Mouse (Mus musculus): ENCODE measurements around the gene Calml4. TPM values are rescaled to one million over a fixed set of nuclear protein-coding genes. Genes with fewer than 3 reads are reported as not detected.

The Calml4 gene
- total RNA-seq, 2 experiments from 2014 or later, result 2.4 to 2.9 TPM

DNA sequence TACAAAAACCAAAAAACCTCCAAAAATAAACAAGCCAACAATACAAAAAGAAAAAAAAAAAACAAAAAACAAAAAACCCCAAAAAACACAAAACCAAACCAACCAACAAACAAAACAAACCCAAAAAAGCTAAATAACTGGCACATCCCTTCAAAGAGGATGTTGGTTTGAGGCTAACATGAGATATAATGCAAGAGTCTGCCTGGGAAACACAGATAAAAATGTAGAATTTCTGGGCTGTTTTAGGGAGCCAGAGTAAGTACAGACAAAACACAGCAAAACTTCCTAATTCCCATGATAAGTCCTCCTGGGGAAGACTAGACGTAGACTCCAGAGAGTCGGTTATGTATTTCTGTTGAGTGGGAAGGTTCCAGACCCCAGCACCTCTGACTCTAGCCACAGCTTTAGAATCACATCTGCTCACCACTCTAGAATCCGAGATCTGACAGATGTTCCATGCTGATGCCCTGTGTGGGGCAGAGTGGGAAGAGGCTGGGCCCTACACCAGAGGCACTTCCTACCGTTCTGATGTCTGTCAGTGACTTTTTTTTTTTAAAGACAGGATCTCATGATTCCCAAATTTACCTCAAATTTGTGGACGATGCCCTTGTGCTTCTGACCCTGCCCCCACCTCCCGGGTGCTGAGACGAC, 19.2 kb downstream of the Calml4 start:
- intact Hi-C loops (cut with DNase I), result no loop called here
- DNase-seq, result no peak

DNA sequence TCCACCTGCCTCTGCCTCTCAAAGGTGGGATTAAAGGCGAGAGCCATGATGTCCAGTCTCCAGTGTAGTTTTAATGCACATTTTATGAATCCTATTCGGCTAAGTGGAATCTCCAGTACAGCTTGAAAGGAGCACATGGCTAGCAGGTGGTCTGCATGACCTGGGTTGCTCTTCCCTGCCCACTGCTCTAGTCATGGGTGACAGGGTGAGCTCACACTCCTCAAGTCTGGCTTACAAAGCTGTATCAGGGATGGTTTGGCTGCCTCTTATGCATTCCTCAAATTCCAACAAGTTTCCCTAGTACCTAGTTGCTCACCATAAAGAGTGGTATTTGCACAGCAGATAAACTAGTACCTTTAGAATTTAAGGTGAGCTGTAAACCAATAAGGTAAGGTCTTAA, 19.9 kb downstream of the Calml4 start:
- no peak for DNase-seq
- intact Hi-C loops (cut with DNase I), result no loop called here

DNA sequence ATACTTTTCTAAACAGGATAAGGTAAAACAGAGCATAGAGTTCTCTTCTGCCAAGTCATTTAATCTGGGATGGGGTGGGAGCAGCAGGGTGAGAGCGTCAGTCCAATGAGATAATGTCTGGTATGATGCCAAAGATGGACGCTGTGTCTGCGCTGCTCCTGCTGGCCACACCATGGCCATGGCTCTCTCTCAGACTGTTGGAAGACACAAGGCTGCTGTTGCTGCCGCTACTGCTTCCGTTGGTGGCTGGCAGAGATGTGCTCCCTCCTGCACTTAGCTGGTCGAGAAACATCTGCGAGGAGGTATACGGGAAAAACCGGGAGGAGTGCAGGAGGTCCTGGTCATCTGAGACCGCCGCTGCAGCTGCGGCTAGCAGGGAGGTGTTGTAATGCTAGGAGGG, 24.0 kb downstream of the Calml4 start:
- DNase-seq, result peak; percentile 54 to 69
- intact Hi-C loops (cut with DNase I), result no loop called here

DNA sequence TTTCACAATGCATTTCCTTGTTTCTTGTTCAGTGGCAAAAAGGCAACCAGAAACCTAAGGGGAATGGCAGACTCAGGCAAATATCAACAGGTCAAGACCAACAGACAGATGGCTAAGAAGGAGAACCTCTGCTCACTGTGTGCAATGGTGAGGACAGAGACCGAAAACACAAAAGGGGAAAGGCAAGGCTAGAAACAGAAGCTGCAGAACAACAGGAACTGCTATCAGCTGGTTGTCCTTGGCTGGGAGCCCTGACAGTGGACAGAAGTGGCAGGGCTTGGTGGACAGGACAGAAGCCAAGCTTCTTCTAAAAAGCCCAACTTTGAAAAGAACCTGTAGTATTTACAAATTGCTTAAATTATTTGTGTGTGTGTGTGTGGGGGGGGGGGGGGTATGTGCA, 36.6 kb downstream of the Calml4 start:
- intact Hi-C loops (cut with DNase I), result no loop called here
- peak; percentile 69 to 77 for DNase-seq

DNA sequence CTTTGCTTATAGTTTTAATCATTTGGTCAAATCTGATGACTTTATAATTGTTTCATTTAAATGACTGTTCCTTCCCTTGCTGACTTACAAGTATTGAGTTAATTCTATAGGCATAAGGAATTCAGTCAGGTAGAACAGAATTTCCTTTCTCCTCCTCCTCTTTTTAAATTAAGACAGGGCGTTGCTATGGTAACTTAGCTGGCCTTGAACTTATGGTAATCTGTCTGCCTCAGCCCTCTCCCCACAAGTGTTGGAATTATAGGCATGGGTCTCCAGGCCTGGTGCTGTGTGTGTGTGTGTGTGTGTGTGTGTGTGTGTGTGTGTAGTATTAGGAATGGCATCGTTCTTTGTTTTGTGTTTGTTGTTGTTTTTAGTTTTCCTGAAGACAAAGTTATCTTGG, 43.9 kb downstream of the Calml4 start:
- intact Hi-C loops (cut with DNase I), result no loop called here

DNA sequence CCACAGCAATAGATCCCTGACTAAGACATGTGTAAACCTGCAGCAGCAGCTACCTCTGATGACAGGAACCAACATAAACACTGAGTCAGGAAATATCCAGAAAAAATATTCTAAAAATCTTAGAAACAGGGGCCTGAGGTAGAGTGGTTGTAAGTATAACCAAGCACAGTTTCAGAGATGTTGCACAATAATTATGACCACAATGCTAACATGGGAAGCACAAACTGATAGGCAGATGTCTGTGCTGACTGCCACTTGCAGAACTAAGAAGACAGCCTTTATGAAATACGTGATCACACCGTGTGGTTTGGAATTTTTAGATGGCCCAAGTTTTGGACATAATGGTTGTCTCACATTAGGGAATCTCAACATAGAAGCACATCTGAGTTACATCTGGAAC, 46.0 kb downstream of the Calml4 start:
- intact Hi-C loops (cut with DNase I), result no loop called here
- no peak for DNase-seq

More for the DNA sequence above, 43.9 kb downstream of the Calml4 start:
- DNase-seq, result no peak

DNA sequence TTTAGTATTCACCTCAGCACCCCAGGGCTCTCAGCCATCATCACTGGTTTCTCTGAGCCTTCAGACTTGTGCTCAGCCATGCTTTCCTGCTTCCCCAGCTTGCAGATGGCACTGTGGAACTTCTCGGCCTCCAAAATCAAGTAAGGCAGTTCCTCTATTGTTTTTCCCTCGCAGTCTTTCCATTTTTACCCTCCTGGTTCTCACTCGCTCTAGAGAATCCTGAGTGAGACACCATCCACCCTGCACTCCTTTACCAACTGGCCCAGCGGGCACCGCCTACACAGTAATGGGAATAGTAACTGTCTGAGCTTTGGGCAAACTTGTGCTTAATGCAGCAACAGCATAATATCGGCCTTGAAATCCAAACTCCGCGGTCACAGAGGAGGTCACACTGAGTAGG, 47.2 kb downstream of the Calml4 start:
- no peak for DNase-seq
- intact Hi-C loops (cut with DNase I), result no loop called here

DNA sequence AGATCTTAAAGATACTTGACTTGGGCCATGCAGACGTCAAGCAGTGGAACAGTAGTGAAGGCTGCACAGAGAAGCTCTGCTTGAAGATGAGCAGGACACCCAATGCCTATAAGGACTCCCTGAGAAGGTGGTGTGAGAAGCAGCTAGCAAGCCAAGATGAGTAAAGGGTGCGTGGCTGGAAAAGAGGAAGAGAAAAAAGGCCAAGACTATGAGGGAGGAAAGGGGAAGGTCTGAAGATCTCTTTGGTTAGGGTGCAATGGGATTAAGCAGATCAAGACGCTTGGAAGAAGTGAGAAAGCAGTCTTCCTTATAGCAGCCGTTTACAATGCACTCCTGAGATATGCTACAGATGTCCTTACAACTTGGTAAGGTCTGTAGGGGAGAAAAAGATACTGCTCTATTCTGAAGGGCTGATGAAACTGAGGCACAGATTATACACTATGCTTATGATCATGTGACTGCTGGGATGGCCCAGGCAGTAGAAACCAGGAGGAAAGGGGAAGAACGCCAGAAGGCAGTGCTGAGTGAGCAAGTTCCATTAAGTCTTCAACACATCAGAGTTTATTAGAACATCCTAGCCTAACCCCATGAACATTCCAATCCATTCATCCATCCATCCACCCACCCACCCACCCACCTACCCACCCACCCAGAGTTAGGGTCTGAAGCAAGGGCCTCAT, 55.6 kb downstream of the Calml4 start:
- intact Hi-C loops (cut with DNase I), result no loop called here
- no peak for DNase-seq

DNA sequence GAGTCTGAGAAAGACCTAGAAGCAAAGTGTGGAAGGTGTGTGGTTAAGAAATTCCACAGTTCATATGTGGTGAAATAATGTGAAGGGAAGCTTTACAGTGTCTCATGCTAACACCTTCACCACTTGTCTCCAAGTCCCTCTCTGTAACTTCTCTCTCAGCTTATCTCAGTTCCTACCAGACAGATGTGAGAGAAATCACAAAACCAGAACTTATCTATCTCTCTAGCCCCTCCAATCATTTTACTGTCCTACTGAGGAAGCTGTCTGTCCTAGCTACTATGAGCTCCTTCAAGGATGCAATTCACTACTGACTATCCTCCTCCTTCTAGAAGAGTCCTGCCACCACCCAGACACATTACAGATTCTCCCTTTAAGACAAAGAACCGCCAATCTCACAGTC, 59.2 kb downstream of the Calml4 start:
- intact Hi-C loops (cut with DNase I), result no loop called here
- DNase-seq, result no peak

DNA sequence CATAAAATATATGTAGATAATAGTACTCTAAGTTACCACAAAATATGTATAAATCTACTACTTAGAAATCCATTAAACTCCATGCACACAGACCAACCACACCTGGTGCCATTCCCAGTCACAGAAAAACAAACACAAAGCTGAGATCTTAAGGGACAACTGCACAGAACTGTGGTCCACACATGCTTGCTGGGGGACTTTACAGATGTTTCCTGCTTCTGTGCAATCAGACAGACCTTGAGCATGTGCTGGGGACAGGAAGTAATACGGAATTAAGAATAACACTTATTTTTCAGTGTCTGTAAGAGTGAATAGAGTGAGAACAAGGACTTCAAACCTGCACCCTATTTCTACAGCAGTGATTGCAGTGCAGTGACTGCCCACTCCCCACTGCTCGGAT, 63.0 kb downstream of the Calml4 start:
- intact Hi-C loops (cut with DNase I), result no loop called here
- DNase-seq, result no peak

DNA sequence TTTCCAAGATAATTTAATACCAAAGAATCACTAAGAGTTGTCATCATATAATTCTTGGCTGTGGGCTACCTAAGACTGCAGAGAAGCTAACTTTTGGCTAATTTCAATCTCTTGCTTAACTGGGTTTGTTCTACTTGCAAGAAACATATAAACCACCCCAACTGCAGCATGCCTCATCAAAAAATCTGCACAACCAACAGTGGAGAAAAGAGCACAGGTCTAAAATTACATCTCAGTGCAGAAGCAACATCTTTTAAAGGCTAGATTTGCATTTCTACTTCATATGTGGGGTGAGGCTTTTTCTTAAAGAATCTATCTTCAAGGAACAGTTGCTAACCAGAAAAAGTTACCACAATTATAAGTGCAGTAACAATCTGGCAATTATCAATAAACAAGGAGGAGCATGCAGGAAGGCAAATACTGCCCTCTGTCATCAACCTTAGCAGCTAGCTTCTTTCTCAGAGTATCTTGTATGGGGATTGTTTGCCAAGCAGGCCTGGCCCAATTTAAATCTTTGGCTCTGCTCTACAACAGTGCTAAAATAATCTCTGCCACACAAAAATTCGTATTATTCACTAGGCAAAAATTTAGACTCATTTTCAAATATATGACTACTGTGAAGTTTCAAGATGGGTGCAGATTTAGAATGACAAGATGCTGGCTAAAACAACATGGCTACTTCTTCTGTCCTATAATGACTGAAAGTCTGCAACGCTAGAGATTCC, 67.2 kb downstream of the Calml4 start:
- intact Hi-C loops (cut with DNase I), result loop anchor here (5.0 kb wide), 1 partner anchor 38 kb away; no protein-coding TSS in a partner anchor
- no peak for DNase-seq

Other genes with a start within 250 kb of the Calml4 start
- gene Itga11, start 180.3 kb upstream of the Calml4 start, total RNA-seq (2021), result 1 to 10 TPM; 1.6 to 2.1 TPM
- gene Fem1b, start 46.1 kb upstream of the Calml4 start, total RNA-seq (2021), result 10 to 100 TPM; 24.8 to 25.9 TPM
- gene Cln6, start 19.3 kb upstream of the Calml4 start, total RNA-seq (2021), result 10 to 100 TPM; 16.0 to 17.0 TPM
- 10 to 100 TPM; 24.6 to 26.2 TPM for gene Pias1, start 129.8 kb downstream of the Calml4 start, total RNA-seq (2021)